Comparison of ENCODE assay signal across 15 mouse cellular contexts in the genomic region with DNA sequence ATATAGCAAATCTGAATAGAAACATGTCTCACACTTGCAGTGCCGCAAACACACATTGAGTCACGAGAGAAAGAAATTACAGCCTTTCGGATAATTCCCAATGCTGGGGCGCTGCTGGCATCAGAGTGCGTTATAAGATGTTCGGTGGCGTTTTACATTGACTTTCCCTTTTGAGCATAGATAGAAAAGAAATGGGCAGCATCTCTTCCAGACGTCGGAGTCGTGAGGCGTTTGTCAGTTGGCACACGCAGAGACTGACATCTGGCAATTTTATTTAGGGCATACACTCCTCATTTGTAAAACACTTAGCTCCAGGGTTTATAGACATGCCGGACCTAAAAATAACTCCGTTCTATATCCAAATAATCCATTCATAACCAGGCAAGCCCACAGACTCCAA.
"Had no signal": no experiment of that assay in that cellular context is flagged by ENCODE, and none has a peak within 500 bp of the region (broad histone marks: within the 10 kb centered on the region; RNA-seq: fewer than 3 reads in every experiment).

No protein-coding gene starts in this region.

- H3K27me3 ChIP-seq: liver, embryonic 13.5 days; lung, embryonic 15.5 days; megakaryocyte, embryonic 14.5 days; midbrain, embryonic 15.5 days; neural tube, embryonic 12.5 days; stomach, embryonic 15.5 days had no signal

- ATAC-seq: liver, postnatal 0 days; midbrain, embryonic 15.5 days had no signal

- H3K9ac ChIP-seq: liver, embryonic 13.5 days; liver, postnatal 0 days; lung, embryonic 15.5 days; midbrain, embryonic 15.5 days; neural tube, embryonic 12.5 days; stomach, embryonic 15.5 days had no signal

- H3K27ac ChIP-seq: liver, embryonic 13.5 days; lung, embryonic 15.5 days; macrophage; midbrain, embryonic 15.5 days; neural tube, embryonic 12.5 days; stomach, embryonic 15.5 days had no signal

- H3K36me3 ChIP-seq: liver, embryonic 13.5 days; lung, embryonic 15.5 days; midbrain, embryonic 15.5 days; neural tube, embryonic 12.5 days; stomach, embryonic 15.5 days had no signal

- H3K9me3 ChIP-seq: liver, embryonic 13.5 days; lung, embryonic 15.5 days; megakaryocyte, embryonic 14.5 days; midbrain, embryonic 15.5 days; neural tube, embryonic 12.5 days; stomach, embryonic 15.5 days had no signal

- DNase-seq: kidney, postnatal 10 days; kidney, postnatal 4 days; left cerebral cortex, postnatal 4 days; liver; liver, embryonic 13.5 days; liver, postnatal 0 days; lung, postnatal 14 days; thymus, postnatal 36 days had no signal

- H3K4me1 ChIP-seq: liver, embryonic 13.5 days; megakaryocyte, embryonic 14.5 days; midbrain, embryonic 15.5 days; neural tube, embryonic 12.5 days had no signal

- H3K4me2 ChIP-seq: liver, embryonic 13.5 days; lung, embryonic 15.5 days; midbrain, embryonic 11.5 days; midbrain, embryonic 15.5 days; neural tube, embryonic 12.5 days; stomach, embryonic 15.5 days had no signal

- H3K4me3 ChIP-seq: liver, embryonic 13.5 days; lung, embryonic 15.5 days; megakaryocyte, embryonic 14.5 days; midbrain, embryonic 15.5 days; neural tube, embryonic 12.5 days; stomach, embryonic 15.5 days had no signal
